Mouse (Mus musculus) embryo, embryonic 11.5 days (tissue): ENCODE results near the gene Pnkp.
A peak's percentile ranks its signal among the peaks of the same experiment; 100 is the strongest.

ENCODE experiments used
- DNase-seq: peaks from one replicate; pipeline ENCODE4 v3.0.0-alpha.2; 2012; ENCODE audit warnings: low read depth, low spot score

Pnkp gene

DNA sequence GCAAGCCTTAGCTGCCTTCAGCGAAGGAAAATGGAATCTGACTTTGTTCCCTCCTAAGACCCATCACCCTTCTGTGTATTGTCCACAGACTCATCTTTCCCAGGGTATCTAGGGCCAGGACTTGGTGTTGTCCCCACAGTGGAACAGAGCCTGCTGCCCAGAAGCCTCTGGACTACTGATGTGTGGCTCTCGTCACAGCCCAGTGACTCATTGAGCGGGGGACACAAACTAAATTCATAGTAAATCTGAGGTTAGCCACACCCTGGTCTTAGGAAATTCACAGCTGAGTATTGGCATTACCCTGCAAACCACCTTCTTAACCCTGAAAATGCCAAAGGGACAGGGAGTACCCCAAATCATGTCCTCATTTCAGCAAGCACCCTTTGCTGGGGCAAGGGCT is 30.2 kb upstream of the Pnkp start:
- DNase-seq: no peak

DNA sequence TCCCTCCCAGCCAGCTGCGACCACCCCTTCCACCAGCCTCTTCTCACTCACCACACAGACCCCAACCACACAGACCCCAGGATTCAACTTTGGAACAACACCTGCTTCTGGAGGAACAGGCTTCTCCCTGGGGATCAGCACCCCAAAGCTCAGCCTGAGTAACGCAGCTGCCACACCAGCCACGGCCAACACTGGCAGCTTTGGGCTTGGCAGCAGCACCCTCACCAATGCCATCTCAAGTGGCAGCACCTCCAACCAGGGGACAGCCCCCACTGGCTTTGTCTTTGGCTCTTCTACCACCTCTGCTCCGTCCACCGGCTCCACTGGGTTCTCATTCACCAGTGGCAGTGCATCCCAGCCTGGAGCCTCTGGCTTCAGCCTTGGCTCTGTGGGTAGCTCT is 28.2 kb upstream of the Pnkp start:
- no peak for DNase-seq

DNA sequence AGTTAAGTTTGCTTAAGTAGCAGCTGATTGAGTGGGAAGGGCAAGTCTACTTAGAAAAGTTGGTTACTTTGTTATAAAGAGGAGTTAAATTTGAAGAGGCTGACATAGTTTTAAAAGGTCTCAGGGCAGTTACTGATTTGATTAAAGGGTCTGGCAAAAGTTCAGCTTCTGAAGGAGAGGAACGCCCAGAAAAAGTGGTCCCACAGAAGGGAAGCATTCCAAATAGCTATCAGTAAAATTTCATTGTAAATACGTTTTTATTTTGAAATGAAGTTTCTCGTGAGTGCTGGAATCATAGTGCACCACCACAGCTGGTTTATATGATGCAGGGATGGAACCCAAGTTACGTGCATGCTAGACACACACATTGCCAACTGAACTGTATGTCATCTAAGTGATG is 24.2 kb upstream of the Pnkp start:
- DNase-seq: no peak

DNA sequence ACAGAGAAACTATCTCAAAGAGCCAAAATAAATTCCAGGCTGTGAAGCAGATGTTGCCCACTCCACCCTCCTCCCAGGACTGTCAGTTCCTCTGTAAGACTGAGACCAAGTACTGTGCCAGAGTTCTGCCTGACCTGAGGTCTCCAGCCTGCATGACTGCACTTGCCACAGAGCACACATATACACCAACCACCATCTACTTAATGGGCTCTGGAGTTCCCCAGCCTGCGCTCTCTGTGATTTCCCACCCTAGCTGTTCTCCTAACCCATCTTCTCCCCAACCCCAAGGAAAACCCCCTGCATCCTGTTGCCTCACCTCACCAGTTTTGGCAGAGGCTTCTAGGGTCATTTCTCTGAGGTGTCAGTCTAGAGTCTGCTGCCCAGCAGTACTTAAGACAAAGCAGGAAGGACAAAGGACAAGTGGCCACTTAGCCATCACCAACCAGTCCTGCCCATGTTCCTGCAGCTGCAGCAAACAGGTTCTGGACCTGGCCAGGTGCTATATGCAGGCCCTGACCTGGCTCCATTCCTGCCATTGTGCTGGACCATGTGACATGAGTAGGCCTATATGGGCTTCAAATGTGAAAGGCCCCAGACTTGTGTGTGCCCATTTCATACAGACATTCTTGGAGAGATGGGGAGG is 21.4 kb upstream of the Pnkp start:
- DNase-seq: no peak

DNA sequence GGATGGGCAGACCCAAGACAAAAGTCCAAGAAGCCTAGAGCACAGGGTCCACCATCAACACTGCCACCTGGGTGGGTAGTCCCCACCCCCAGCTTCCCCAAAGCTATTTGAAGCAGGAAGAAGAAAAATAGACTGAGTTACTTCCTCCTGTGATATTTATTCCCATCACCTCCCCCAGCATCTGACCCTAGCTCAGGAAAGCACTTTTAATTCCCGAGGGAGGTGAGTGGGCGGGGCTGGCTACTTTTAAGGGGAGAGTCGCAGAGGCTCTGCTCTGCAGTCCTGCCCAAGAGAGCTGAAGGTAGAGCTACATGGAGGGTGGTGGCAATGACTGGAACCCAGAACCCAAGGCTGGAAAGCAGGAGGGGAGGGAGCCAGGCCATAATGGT is 20.9 kb upstream of the Pnkp start:
- DNase-seq: no peak

DNA sequence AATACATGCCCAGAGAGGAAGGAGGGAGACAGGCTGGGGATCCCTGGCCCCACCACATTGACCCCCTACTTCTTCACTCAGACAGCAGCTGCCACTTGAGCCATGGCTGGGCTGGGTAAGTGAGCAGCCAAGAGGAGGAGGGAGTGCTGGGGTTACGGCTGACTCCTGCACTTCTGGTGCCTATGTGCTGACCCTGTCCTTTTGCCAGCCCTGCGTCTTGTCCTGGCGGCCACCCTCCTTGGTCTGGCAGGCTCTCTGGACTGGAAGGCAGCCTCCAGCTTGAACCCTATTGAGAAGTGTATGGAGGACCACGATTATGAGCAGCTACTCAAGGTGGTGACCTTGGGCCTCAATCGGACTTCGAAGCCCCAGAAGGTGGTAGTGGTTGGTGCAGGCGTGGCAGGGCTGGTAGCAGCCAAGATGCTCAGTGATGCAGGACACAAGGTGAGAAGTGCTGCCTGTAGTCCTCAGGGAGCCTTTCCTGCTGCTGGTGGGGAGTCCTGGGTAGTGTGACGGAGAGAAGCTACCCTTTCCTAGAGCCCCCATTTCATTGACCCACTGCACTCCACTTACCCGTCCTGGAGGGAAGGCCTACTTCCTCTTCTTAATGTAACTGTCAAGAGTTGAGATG is 20.4 kb upstream of the Pnkp start:
- DNase-seq: no peak

DNA sequence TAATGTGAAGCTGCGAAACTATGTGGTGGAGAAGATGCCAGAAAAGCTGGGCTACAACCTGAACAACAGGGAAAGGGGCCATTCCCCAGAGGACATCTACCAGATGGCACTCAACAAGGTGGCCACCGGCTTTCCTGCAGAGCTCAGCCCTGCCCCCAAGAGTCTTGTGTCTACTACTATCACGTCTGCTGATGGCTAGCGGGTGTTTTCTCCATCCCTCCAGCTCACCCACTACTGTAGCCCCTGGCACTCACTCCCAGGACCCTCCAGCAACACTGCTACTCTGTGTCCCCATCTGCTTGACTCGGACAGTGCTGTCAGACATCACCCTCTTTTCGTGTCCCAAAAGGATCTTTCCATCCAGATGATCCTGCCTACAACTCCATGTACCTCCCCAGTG is 18.9 kb upstream of the Pnkp start:
- no peak for DNase-seq

DNA sequence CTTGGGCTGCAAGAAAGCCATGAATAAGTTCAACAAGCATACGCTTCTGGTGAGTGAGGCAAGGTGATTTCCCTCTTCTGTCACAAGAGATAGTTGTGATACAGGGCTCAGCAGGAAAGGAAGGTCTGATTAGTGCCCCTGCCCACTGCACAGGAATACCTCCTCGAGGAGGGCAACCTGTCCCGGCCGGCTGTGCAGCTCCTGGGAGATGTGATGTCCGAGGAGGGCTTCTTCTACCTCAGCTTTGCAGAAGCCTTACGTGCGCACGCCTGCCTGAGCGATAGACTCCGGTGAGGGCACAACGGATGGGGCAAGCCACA is 17.8 kb upstream of the Pnkp start:
- no peak for DNase-seq

DNA sequence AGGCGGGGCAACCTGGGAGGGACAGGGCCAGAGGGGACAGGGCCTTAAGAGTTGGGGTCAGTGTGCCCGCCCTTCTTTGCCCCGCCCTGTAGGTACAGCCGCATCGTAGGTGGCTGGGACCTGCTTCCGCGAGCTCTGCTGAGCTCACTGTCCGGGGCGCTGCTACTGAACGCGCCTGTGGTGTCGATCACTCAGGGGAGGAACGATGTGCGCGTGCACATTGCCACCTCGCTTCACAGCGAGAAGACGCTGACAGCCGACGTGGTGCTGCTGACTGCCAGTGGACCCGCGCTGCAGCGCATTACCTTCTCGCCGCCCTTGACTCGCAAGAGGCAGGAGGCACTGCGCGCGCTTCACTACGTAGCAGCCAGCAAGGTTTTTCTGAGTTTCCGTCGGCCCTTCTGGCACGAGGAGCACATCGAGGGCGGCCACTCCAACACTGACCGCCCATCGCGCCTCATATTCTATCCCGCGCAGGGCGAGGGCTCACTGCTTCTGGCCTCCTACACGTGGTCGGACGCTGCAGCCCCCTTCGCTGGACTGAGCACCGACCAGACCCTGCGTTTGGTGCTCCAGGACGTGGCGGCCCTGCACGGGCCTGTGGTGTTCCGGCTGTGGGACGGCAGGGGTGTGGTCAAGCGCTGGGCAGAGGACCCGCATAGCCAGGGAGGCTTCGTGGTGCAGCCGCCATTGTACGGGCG is 17.3 kb upstream of the Pnkp start:
- no peak for DNase-seq

DNA sequence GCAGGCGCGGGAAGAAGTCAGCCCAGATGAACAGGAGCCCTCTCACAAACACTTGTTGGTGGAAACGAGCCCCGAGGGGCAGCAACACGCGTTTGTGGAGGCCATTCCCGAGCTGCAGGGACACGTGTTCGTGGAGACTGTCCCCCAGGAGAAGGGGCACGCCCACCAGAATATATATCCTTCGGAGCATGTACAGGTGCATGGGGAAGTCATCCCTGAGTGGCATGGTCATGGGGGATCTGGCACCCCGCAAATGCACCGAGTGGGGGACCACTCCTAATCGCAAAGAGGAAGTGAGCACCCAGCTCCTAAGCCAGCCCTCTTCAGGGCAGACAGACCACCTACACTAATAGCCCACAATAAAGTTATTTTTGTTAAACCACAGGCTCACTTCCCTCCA is 16.5 kb upstream of the Pnkp start:
- no peak for DNase-seq

DNA sequence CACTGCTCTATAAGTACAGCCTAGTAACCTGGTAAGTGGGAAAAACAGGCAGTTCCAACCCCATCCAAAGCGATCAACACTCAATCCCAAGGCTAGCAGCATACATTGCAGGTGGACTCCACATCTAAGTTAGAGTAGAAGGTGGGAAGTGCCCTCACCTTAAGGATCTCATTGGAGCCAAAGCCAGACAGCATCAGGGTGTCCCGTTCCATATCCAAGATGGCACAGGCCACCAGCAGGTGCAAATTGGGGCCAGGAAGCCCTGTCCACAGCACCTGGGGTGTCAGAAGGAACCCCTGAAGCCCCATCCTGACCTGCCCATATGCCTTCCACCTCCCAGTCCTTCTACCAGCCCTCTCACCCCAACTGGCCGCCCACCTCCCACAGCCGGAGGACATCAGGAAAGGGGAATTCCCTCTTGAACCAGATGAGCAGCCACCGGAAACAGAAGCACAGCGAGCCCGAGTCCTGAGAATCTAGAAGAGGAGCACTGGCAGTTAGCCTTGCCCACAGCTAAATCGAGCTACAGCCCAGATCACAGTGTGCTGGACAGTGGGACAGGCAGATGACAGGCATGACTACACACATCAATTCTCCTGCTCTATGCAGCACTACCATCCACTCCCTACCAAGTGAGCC is 15.0 kb upstream of the Pnkp start:
- no peak for DNase-seq

DNA sequence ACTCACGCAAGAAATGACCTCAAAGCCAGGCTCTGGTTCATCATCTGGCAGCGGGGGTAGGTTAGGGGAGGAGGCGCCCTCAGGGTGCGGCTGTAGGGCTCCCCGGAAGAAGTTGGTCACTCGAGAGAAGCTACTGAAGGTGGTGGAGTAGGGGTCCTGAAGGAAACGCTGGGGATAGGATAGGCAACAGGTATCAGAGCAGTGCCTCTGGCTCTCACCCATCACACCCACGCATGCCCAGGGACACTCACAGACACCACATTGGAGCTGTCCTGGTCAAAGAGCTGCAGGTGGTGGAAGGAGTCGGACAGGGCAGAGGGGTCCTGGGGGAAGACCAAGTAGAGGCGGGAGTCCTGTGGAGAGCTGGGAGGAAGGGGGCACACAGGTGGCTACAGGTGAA is 11.9 kb upstream of the Pnkp start:
- no peak for DNase-seq

DNA sequence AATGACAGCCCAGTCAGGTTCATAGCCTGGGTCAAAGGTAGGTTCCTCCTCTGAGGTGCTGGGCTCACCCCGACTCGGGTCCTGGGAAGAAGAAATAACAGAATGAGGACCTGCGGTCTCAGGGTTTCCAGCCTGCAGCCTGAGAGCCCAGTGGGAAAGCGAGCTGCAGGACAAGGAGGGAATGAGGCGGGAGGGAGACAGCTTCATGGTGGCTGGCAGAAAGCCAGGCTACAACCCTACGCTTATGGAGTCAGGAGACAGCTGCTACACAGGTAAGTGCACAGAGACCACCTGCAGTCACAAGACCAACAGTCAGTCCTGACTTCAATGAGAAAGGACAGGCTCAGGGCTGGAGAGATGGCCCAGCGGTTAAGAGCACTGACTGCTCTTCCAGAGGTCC is 10.1 kb upstream of the Pnkp start:
- no peak for DNase-seq

DNA sequence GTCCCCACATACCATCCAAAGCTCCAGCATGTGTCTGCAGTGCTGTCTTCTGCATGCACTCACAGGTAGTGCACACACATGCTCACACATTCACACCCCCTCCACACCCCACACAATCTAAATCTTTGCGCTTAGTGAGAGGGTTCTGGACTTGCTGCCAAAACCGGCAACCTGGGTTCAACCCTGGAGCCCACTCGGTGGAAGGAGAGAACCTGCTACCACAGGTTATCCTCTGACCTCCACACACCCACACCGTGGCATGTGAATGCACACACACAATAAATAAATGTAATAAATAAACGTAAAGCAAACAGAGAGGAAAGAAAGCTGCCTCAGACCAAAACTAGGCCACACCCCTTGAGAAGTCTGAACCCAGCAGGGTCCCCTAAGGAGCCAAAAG is 9.2 kb upstream of the Pnkp start:
- DNase-seq: no peak

DNA sequence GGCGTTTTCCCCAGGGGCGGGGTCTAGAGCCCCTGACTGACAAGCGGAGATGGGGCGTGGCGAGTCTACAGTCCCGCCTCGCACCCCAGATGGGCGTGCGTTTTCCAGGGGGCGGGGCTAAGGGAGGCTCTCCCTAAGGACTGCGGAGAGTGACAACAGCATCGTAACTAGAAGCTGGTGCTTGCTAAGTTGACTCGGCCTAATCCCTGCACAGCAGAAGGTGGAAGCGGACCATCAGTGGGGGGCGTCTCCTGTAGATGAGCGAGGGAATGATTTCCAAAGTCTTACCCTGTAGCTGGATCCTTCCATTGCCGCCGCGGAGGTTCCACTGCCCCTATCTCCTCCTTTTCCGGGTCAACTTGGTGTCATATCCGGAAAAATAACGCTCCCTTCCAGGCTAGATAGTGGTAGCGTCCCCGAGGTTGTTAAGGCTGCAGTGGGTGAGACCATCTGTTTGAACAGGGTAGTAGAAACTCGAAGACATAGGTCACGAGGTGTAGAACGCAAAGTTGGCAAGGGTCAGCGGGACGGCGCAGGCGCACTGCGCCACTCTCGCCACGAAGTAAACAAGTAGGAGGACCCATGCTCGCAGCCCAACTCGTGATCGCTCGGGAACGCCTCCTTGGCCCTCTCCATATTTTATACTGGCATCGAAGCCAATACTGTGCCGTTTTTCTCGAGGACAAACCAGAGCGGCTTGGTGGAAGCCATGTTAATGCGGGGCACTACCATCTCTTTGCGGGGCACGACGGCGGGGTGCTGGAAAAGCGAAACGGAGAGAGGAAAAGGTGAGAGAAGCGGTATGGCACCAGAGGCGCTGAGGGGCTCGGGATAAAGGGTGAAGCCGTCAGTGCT is 8.2 kb upstream of the Pnkp start, which contains the start of the genes Akt1s1 and Tbc1d17:
TSS of gene Akt1s1 (plus strand) at position 431 of the 855 bp plus-strand sequence.
TSS of gene Tbc1d17 (minus strand) at position 519 of the 855 bp plus-strand sequence.
- peak; percentile 96 for DNase-seq

DNA sequence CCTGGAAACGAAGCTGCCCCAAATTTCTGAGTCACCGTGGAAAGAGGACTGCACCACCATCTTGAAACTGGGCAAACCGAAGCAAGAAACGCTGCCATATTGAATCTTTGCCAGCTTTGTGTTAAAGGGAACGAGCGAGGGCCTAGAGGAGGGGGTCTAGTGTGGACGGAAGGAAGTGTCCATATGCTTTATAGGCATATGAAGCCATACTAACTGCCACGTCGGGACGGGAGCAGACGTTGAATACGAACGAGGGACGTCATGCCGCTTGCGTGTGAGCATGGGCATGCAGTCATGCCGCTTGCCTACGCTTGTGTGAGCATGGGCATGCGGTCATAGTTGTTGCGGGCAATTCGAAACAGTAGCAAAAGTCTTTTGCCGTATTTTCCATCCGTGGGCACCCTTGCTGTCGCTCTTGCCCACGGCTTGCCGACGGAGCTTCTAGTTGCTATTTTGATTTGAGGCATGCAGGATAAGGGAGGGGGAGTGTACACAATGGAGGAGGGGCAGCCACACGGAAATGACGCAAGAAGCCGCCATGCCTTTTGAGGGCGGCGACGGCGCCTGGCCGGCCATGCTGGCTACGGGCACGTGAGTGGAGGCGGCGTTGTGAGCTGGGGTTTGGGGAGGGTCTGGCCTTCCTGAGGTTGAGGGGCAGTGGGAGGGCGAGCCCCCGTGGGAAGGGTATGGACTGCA is 7.4 kb upstream of the Pnkp start:
- DNase-seq: peak; percentile 86

DNA sequence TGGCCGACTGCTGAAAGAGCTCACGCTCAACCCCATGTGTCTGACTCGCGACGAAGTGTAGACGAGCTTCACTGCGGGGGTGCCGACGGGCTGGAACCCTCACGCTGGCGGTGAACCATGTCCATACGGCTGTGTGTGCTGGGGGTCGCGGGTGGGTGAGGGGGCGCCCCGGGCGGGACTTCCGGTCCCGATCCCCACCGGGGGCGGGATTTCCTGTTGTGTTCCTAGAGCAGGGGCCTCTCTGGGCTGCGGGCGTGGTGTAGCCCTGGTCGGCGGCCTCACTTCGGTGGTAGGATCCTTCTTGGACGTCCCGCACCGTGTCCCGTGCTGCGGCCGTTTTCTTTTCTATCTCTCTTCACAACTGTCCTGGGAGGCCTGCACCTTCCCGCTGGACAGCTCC is 6.8 kb upstream of the Pnkp start:
- peak; percentile 67 for DNase-seq

DNA sequence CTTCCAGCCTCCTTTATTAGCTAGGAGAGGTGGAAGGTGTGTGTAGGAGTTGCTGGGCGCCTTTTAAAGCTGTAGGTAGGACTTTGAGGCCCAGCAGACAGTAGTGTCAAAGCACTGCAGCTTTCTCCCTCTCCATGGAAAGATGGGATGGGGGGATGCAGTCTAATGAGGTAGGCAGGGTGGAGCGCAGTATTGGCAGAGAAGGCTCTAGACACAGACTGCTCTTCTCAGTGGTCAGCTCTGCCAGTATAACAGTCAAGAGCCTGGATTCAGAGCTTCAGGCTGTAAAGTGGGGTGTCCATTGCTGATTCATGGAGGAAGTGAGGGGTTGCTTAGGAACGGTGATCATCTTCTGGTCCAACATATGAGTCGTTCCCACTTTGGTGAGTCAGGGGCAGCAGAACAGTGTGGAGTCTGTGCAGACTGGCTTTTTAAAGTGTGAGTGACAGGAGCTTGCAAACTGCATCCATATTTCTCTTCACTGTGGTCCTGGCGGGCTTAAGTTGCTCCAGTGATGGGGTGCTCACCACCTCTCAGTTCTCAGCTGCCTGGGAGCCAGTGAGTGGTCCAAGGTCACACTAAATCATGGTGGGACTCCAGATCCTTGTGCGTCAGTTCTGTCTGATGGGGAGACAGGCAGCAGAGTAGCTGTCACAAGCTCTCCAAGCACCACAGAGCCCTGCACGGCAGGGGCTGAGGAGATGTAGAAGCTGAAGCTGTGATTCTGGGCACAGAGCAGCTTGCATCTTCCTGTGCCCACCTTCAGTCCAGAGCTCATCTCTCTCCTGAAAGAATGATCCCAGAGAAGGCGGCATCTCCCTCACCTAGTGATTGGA is 5.9 kb upstream of the Pnkp start:
- DNase-seq: no peak

DNA sequence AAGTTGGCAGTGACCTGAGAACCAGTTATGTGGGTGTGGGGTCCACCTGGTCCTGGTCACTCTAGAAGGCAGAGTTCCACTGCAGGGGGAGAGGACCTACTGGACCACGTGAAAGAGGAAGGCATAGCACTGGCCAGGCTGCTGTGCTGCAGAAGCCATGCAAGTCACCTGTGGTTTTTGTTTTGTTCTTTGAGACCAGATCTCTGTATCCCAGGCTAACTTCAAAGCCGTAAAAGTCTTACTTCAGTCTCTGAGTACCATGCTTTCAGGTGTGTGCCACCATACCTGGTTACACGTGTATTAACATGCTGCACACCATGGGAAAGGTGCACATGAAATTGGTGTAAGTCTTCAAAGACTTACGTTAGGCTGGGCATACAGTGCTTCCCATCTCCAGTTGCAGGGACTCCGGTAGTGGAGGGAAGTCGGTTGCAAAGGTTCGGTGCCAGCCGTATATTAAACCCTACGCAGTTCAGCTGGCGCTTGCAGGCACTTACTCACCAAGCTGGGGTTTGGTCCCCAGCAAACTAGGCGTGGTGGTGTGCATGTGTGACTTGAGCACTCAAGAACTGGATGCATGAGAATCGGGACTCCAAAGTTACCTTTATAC is 5.2 kb upstream of the Pnkp start:
- DNase-seq: no peak
